Mouse (Mus musculus) bone marrow, adult 2 months (tissue): ENCODE results near the gene Ntn4.

Experiments
- CTCF ChIP-seq: fragments of 200-500 bp; IDR thresholded peaks from 2 replicates; pipeline ENCODE4 v1.5.1; 2011; ENCODE audit warnings: low read length, control low read depth; ENCODE audit not compliant: control insufficient read depth, insufficient read depth
- POLR2A ChIP-seq: fragments of 200-500 bp; IDR thresholded peaks from 2 replicates; pipeline ENCODE4 v1.6.1; 2011; ENCODE audit warnings: low read depth, mild to moderate bottlenecking, control low read depth, low read length, borderline replicate concordance; ENCODE audit not compliant: control insufficient read depth

- no peak for TF ChIP-seq CTCF
- no peak for TF ChIP-seq POLR2A
Measured at GRCm38 (mm10) chr10:93687781-93688180, 47.3 kb downstream of the Ntn4 start.
